Mouse (Mus musculus) embryonic facial prominence, embryonic 14.5 days (tissue): Measurements from ENCODE around the gene Rasgrp4. TPM values are rescaled to one million over a fixed set of nuclear protein-coding genes. Genes with fewer than 3 reads are reported as not detected.

Experiments
- ATAC-seq: fragments of 200-750 bp; cut with Nextera tagmentation; 2 replicates; pipeline ENCODE4 v1.8.0; 2017; ENCODE audit warnings: low read depth, moderate number of reproducible peaks, moderate TSS enrichment
- DNase-seq: peaks from one replicate; pipeline ENCODE4 v3.0.0-alpha.2; 2015; ENCODE audit warnings: low spot score
- H3K27ac ChIP-seq: fragments of 300-500 bp; sonication (generic); replicated peaks from 2 replicates; pipeline ENCODE4 v1.5.1; 2014; ENCODE audit warnings: low read depth, mild to moderate bottlenecking, low read length, moderate library complexity
- H3K27me3 ChIP-seq: fragments of 300-500 bp; sonication (generic); replicated peaks from 2 replicates; pipeline ENCODE4 v1.6.1; 2014; ENCODE audit warnings: low read length; ENCODE audit not compliant: control insufficient read depth, insufficient read depth
- H3K36me3 ChIP-seq: fragments of 300-500 bp; sonication (generic); 2 replicates; pipeline ENCODE4 v1.6.1; 2014; ENCODE audit warnings: low read length, mixed read lengths; ENCODE audit not compliant: control insufficient read depth, insufficient read depth
- H3K4me1 ChIP-seq: fragments of 300-500 bp; sonication (generic); 2 replicates; pipeline ENCODE4 v1.6.1; 2014; ENCODE audit warnings: antibody characterized with exemption, low read length; ENCODE audit not compliant: control insufficient read depth, insufficient read depth
- H3K4me2 ChIP-seq: fragments of 300-500 bp; sonication (generic); 2 replicates; pipeline ENCODE4 v1.6.1; 2014; ENCODE audit warnings: low read depth, mild to moderate bottlenecking, low read length, moderate library complexity, mixed read lengths
- H3K4me3 ChIP-seq: fragments of 300-500 bp; sonication (generic); 2 replicates; pipeline ENCODE4 v1.5.1; 2014; ENCODE audit warnings: low read depth, mild to moderate bottlenecking, low read length
- H3K9ac ChIP-seq: fragments of 300-500 bp; sonication (generic); 2 replicates; pipeline ENCODE4 v1.6.1; 2014; ENCODE audit warnings: low read depth, mild to moderate bottlenecking, low read length, moderate library complexity, mixed read lengths
- H3K9me3 ChIP-seq: fragments of 300-500 bp; sonication (generic); 2 replicates; pipeline ENCODE4 v1.6.1; 2016; ENCODE audit warnings: low read length; ENCODE audit not compliant: control insufficient read depth
- WGBS: fragments of 180-500 bp; shearing (Covaris S2); extraction: QIAGEN DNeasy Blood & Tissue Kit; methylation state at CpG from one replicate; pipeline ENCODE4 v1.1.7; 2014; 5-methylcytosine and 5-hydroxymethylcytosine counted together
- polyA plus RNA-seq: library from polyadenylated mRNA; unstranded; fragments of >200 nt; fragmentation: Nextera tagmentation; extraction: Ambion mirVana; gene quantifications from 2 replicates; pipeline ENCODE4 v1.2.1, GENCODE M21; 2014

The Rasgrp4 gene
- polyA plus RNA-seq, 1 experiment from 2014 or later = 0.78 TPM

- H3K4me2 ChIP-seq = no peak overlapping the region
- DNase-seq = no peak
- H3K4me1 ChIP-seq = no peaks in the 10 kb centered on the region
- ATAC-seq = no peak
- no peak overlapping the region for H3K4me3 ChIP-seq
- no peak overlapping the region for H3K9ac ChIP-seq
- H3K27me3 ChIP-seq = no peaks in the 10 kb centered on the region
- H3K9me3 ChIP-seq = no peaks in the 10 kb centered on the region
- no peaks in the 10 kb centered on the region for H3K36me3 ChIP-seq
- 14% methylated on average over 18 of the region's 18 CpGs for WGBS
- no peak overlapping the region for H3K27ac ChIP-seq
Measured at GRCm38 (mm10) chr7:29118142-29118851, 16.4 kb upstream of the Rasgrp4 start.

- Histone ChIP-seq H3K27me3 (no peaks in the 10 kb centered on the region), H3K4me3 (no peak overlapping the region), H3K36me3 (no peaks in the 10 kb centered on the region), H3K9me3 (no peaks in the 10 kb centered on the region), H3K4me1 (0 out of 2 replicates have a peak, but pooled peaks cover 4% of the 10 kb centered on the region), H3K4me2 (no peak overlapping the region), H3K27ac (no peak overlapping the region), H3K9ac (no peak overlapping the region)
- 42% methylated on average over 1 of the region's 1 CpGs for WGBS
- DNase-seq (no peak), ATAC-seq (no peak)
Measured at GRCm38 (mm10) chr7:29119526-29119925, 15.1 kb upstream of the Rasgrp4 start.

GRCm38 (mm10) chr7:29122821-29123220 lies 11.8 kb upstream of the Rasgrp4 start:
- H3K36me3 ChIP-seq = no peaks in the 10 kb centered on the region
- ATAC-seq (no peak), DNase-seq (no peak)
- 0 out of 2 replicates have a peak, but pooled peaks cover 12% of the 10 kb centered on the region for H3K4me1 ChIP-seq
- no peak overlapping the region for H3K4me3 ChIP-seq
- 93% methylated on average over 9 of the region's 9 CpGs for WGBS
- H3K4me2 ChIP-seq = no peak overlapping the region
- H3K9ac ChIP-seq = no peak overlapping the region
- H3K27me3 ChIP-seq = no peaks in the 10 kb centered on the region
- H3K9me3 ChIP-seq = no peaks in the 10 kb centered on the region
- no peak overlapping the region for H3K27ac ChIP-seq

GRCm38 (mm10) chr7:29123531-29124358 lies 10.9 kb upstream of the Rasgrp4 start:
- no peak overlapping the region for H3K27ac ChIP-seq
- WGBS = 38% methylated on average over 5 of the region's 5 CpGs
- no peaks in the 10 kb centered on the region for H3K27me3 ChIP-seq
- H3K4me1 ChIP-seq = 0 out of 2 replicates have a peak, but pooled peaks cover 12% of the 10 kb centered on the region
- H3K9ac ChIP-seq = no peak overlapping the region
- DNase-seq (peak; percentile 82), ATAC-seq (peak; percentile 88)
- H3K36me3 ChIP-seq = no peaks in the 10 kb centered on the region
- peak overlapping the region; percentile 90 for H3K4me2 ChIP-seq
- no peaks in the 10 kb centered on the region for H3K9me3 ChIP-seq
- peak overlapping the region; percentile 47; the same call in 1 of the 2 replicates for H3K4me3 ChIP-seq

- ATAC-seq (peak; percentile 85), DNase-seq (peak; percentile 91)
- Histone ChIP-seq H3K4me3 (peak within 1 kb of the TSS; percentile 47), H3K4me2 (peak within 1 kb of the TSS; percentile 90), H3K27me3 (no peaks in the 10 kb centered on the region), H3K27ac (no peak within 1 kb of the TSS), H3K9me3 (no peaks in the 10 kb centered on the region), H3K36me3 (no peaks in the 10 kb centered on the region), H3K4me1 (0 out of 2 replicates have a peak, but pooled peaks cover 12% of the 10 kb centered on the region), H3K9ac (peak within 1 kb of the TSS; percentile 64)
- WGBS = under 1% methylated on average over 16 of the region's 16 CpGs
Measured at GRCm38 (mm10) chr7:29124970-29125369, 9.7 kb upstream of the Rasgrp4 start, which contains the start of gene Ryr1. Gene Ryr1 (minus strand): TSS chr7:29125179.

- no peak overlapping the region for H3K4me3 ChIP-seq
- H3K9ac ChIP-seq = no peak overlapping the region
- 0 out of 2 replicates have a peak, but pooled peaks cover 12% of the 10 kb centered on the region for H3K4me1 ChIP-seq
- H3K27me3 ChIP-seq = no peaks in the 10 kb centered on the region
- no peak overlapping the region for H3K4me2 ChIP-seq
- H3K9me3 ChIP-seq = no peaks in the 10 kb centered on the region
- H3K27ac ChIP-seq = no peak overlapping the region
- 21% methylated on average over 7 of the region's 7 CpGs for WGBS
- DNase-seq (peak; percentile 29), ATAC-seq (no peak)
- H3K36me3 ChIP-seq = no peaks in the 10 kb centered on the region
Measured at GRCm38 (mm10) chr7:29126173-29126915, 8.3 kb upstream of the Rasgrp4 start.

GRCm38 (mm10) chr7:29128725-29129124 lies 5.9 kb upstream of the Rasgrp4 start:
- Histone ChIP-seq H3K4me1 (0 out of 2 replicates have a peak, but pooled peaks cover 12% of the 10 kb centered on the region), H3K36me3 (no peaks in the 10 kb centered on the region), H3K9me3 (no peaks in the 10 kb centered on the region), H3K27me3 (no peaks in the 10 kb centered on the region), H3K4me3 (no peak overlapping the region), H3K27ac (no peak overlapping the region), H3K9ac (no peak overlapping the region), H3K4me2 (no peak overlapping the region)
- peak; percentile 16 for DNase-seq
- no peak for ATAC-seq
- 53% methylated on average over 2 of the region's 2 CpGs for WGBS

GRCm38 (mm10) chr7:29134230-29134629 lies 421 bp upstream of the Rasgrp4 start:
- Histone ChIP-seq H3K27ac (no peak overlapping the region), H3K4me1 (no peaks in the 10 kb centered on the region), H3K36me3 (no peaks in the 10 kb centered on the region), H3K9ac (peak overlapping the region; percentile 53), H3K4me3 (peak overlapping the region; percentile 33), H3K9me3 (no peaks in the 10 kb centered on the region), H3K4me2 (peak overlapping the region; percentile 64), H3K27me3 (no peaks in the 10 kb centered on the region)
- DNase-seq (peak; percentile 7), ATAC-seq (no peak)
- 3% methylated on average over 4 of the region's 4 CpGs for WGBS
